Mouse (Mus musculus): ENCODE data around the gene Tbcc.

- no peak for TF ChIP-seq CTCF (IDR thresholded peaks at IDR 0.05; ENCODE audit: borderline replicate concordance, insufficient read depth, low read depth, low read length)
- no peak for TF ChIP-seq POLR2A (IDR thresholded peaks at IDR 0.05; ENCODE audit: borderline replicate concordance, insufficient read depth, low read length)
Measured at GRCm38 (mm10) chr17:46918951-46919350, 28.5 kb downstream of the Tbcc start.

Measured in cerebellum, adult 2 months (tissue).